ENCODE assay signal across 8 mouse cellular contexts in genomic region chr1:128416584-128417532, GRCm38 (mm10). TPM values are rescaled to one million over a fixed set of nuclear protein-coding genes. Genes with fewer than 3 reads are reported as not detected.
DNase-seq lines count a peak whose midpoint lies in the region; ATAC-seq and TF ChIP-seq lines count a peak whose summit lies in the region.

Gene Dars, minus strand, starts transcription at chr1:128417368.

- peak within 1 kb of the TSS; percentile 88 for H3K9ac ChIP-seq in forebrain, embryonic 15.5 days (replicated peaks)

- 0 out of 2 replicates have a peak, but pooled peaks cover 8% of the 10 kb centered on the region for H3K36me3 ChIP-seq in forebrain, embryonic 15.5 days

- peak; percentile 98 for DNase-seq in ES-CJ7 (ENCODE audit: low read depth, low spot score)
- peak; percentile 91 for DNase-seq in cerebellum, adult 11 months
- peak; percentile 84 for DNase-seq in heart, postnatal 25 days (ENCODE audit: low spot score)
- DNase-seq in layer of hippocampus, adult 18-20 months (ENCODE audit: low spot score in 2 of 2), result peak; percentile 83 to 94
- peak; percentile 95 for DNase-seq in lung, adult 2 months
- peak; percentile 83 to 87 for DNase-seq in thymus, adult 18-20 months

- WGBS in forebrain, embryonic 15.5 days, result under 1% methylated on average over 68 of the region's 68 CpGs
- under 1% methylated on average over 67 of the region's 68 CpGs for WGBS in lung, adult 2 months

- peak; percentile 90 for TF ChIP-seq POLR2A in lung, adult 2 months (IDR thresholded peaks at IDR 0.05; ENCODE audit: borderline replicate concordance, extremely low read depth, low read depth, low read length)

- peak within 1 kb of the TSS; percentile 76 for H3K4me3 ChIP-seq in forebrain, embryonic 15.5 days
- peak within 1 kb of the TSS; percentile 95 for H3K4me3 ChIP-seq in lung, adult 2 months (replicated peaks; ENCODE audit: extremely low read depth, low read depth, low read length)

- intact Hi-C loops in heart, postnatal 25 days (cut with DNase I), result no loop called here

- H3K27me3 ChIP-seq in forebrain, embryonic 15.5 days, result no peaks in the 10 kb centered on the region

- peak within 1 kb of the TSS; percentile 86 for H3K27ac ChIP-seq in forebrain, embryonic 15.5 days (replicated peaks)

- no peaks in the 10 kb centered on the region for H3K9me3 ChIP-seq in forebrain, embryonic 15.5 days

- peak within 1 kb of the TSS; percentile 60 for H3K4me2 ChIP-seq in forebrain, embryonic 15.5 days (replicated peaks)

- TF ChIP-seq CTCF in lung, adult 2 months (IDR thresholded peaks at IDR 0.05; ENCODE audit: insufficient read depth, low read length), result no peak

- ATAC-seq in forebrain, embryonic 15.5 days (replicated peaks), result peak; percentile 94
- ATAC-seq in neutrophil, adult 5-6 weeks (ENCODE audit: extremely low read depth, insufficient number of reproducible peaks, low FRiP score, poor library complexity, severe bottlenecking), result peak; percentile 86

- H3K4me1 ChIP-seq in forebrain, embryonic 15.5 days, result 0 out of 2 replicates have a peak, but pooled peaks cover 7% of the 10 kb centered on the region
- peaks cover 3% of the 10 kb centered on the region; the same call in 1 of the 2 replicates for H3K4me1 ChIP-seq in lung, adult 2 months (ENCODE audit: control insufficient read depth, insufficient read depth, low read length)

RNA-seq across cellular contexts. Expression of gene Dars, which starts in this region (rescaled TPM):
- 137 and 141 TPM in 2 replicates for polyA plus RNA-seq in forebrain, embryonic 15.5 days (2015; fragmentation: Nextera tagmentation; extraction: Ambion mirVana)
- total RNA-seq in heart, postnatal 25 days (2021), result 10 to 100 TPM; 61.0 to 63.0 TPM
- 10 to 100 TPM; 66.5 to 68.7 TPM for total RNA-seq in layer of hippocampus, adult 18-20 months (2021)
- polyA plus RNA-seq in lung, adult 2 months (2012; rRNA removed), result 8.9 and 12.2 TPM in 2 replicates
- 55.2 and 69.4 TPM in 2 replicates for total RNA-seq in neutrophil, adult 5-6 weeks (2017)

Comparison
In these comparisons a context has a peak if more than half of its experiments do, and no peak if none do; other contexts are left out.
1. Peak in every context shown above with its lines: DNase-seq, ATAC-seq, H3K4me3 ChIP-seq and H3K27ac ChIP-seq.
2. RNA of gene Dars (polyA plus RNA-seq): 137 to 141 TPM in forebrain, embryonic 15.5 days; 8.9 to 12.2 TPM in lung, adult 2 months; every median in the first group is over 10 times any median in the second.